Mouse (Mus musculus) liver, embryonic 11.5 days (tissue): ENCODE measurements at regions not wholly inside any gene's neighbourhood (a gene's known extent, or its start where the extent isn't known, plus 50 kb on each side); places are given as distances from the start of the nearest gene placed in this dataset.

Experiments used
- ATAC-seq: fragments of 200-750 bp; cut with Nextera tagmentation; replicated peaks from 2 replicates; pipeline ENCODE4 v1.8.0; 2017; ENCODE audit warnings: moderate number of reproducible peaks, mild to moderate bottlenecking, moderate TSS enrichment, moderate library complexity; ENCODE audit not compliant: low FRiP score
- DNase-seq: peaks from one replicate; pipeline ENCODE4 v3.0.0-alpha.2; 2017; ENCODE audit warnings: low spot score
- H3K27ac ChIP-seq: fragments of 300-500 bp; sonication (generic); 2 replicates; pipeline ENCODE4 v1.5.1; 2014; ENCODE audit warnings: mild to moderate bottlenecking, low read depth, low read length, control low read depth
- H3K27me3 ChIP-seq: fragments of 300-500 bp; sonication (generic); replicated peaks from 2 replicates; pipeline ENCODE4 v1.6.1; 2014; ENCODE audit warnings: low read length, mixed read lengths; ENCODE audit not compliant: control insufficient read depth, insufficient read depth
- H3K36me3 ChIP-seq: fragments of 300-500 bp; sonication (generic); 2 replicates; pipeline ENCODE4 v1.6.1; 2014; ENCODE audit warnings: mild to moderate bottlenecking, low read length, moderate library complexity, mixed read lengths; ENCODE audit not compliant: control insufficient read depth, insufficient read depth
- H3K4me1 ChIP-seq: fragments of 300-500 bp; sonication (generic); replicated peaks from 2 replicates; pipeline ENCODE4 v1.6.1; 2014; ENCODE audit warnings: low read length, mixed read lengths; ENCODE audit not compliant: control insufficient read depth, insufficient read depth
- H3K4me2 ChIP-seq: fragments of 300-500 bp; sonication (generic); 2 replicates; pipeline ENCODE4 v1.6.1; 2014; ENCODE audit warnings: mild to moderate bottlenecking, control low read depth, moderate library complexity
- H3K4me3 ChIP-seq: fragments of 300-500 bp; sonication (generic); 2 replicates; pipeline ENCODE4 v1.5.1; 2014; ENCODE audit warnings: low read depth, low read length, control low read depth
- H3K9ac ChIP-seq: fragments of 300-500 bp; sonication (generic); 2 replicates; pipeline ENCODE4 v1.6.1; 2014; ENCODE audit warnings: low read depth, low read length, control low read depth
- H3K9me3 ChIP-seq: fragments of 300-500 bp; sonication (generic); 2 replicates; pipeline ENCODE4 v1.6.1; 2016; ENCODE audit warnings: low read length, inconsistent platforms, mixed read lengths; ENCODE audit not compliant: control insufficient read depth
- WGBS: fragments of 180-500 bp; shearing (Covaris S2); extraction: QIAGEN DNeasy Blood & Tissue Kit; methylation state at CpG from one replicate; pipeline ENCODE4 v1.1.7; 2014; 5-methylcytosine and 5-hydroxymethylcytosine counted together

DNA sequence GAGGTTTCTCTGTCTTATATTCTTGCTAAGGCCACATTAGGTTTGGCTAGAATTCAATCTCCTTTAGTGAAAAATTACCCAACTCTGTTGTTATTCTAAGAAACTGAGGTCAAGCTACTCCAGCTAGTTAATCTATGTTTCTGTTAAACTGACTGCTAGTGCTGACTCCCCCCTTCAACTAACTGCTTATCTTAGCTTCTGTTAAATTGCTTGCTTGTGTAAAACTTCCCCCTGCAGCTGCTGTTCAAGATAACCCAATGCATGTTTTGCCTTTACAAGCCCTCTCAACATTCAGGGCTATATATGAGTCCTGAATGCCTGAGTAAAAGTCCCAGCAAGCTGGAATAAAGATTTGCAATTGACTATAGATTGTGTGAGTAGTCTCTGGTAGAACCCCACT is 143.6 kb downstream of the Cd55b start:
- Histone ChIP-seq H3K27me3 (no peaks in the 10 kb centered on the region), H3K36me3 (no peaks in the 10 kb centered on the region), H3K9me3 (no peaks in the 10 kb centered on the region), H3K4me2 (no peak overlapping the region), H3K4me1 (peaks cover 21% of the 10 kb centered on the region), H3K9ac (no peak overlapping the region), H3K27ac (no peak overlapping the region), H3K4me3 (no peak overlapping the region)
- no peak for ATAC-seq
- no peak for DNase-seq

DNA sequence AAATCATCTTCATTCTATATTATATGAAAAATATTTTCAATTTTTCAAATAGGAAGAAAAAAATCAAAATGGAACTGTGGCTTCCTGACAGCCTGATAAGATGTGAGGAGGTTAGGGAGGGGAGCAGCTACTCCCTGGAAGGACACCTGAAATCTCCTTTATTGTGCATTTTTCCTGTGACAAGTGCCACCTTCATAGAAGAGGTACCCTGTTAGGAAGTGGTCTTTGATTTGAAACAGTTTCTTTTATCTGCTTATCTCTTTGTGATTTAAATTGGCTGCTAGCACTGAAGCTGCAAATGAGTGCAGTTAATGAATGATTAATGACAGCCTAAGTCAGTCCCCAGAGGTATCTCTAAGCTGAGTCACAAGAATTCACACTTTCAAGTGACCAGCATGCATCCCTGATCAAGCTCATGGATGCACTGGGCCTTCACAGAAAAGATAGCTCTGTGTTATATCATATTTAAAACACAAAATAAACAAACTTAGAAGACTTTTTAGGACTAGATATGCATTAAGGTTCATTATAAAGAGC is 144.7 kb downstream of the Cd55b start:
- no peak for DNase-seq
- no peak overlapping the region for H3K4me3 ChIP-seq
- H3K9me3 ChIP-seq: no peaks in the 10 kb centered on the region
- H3K4me2 ChIP-seq: no peak overlapping the region
- H3K4me1 ChIP-seq: peaks cover 21% of the 10 kb centered on the region
- no peak overlapping the region for H3K9ac ChIP-seq
- H3K27ac ChIP-seq: no peak overlapping the region
- H3K27me3 ChIP-seq: no peaks in the 10 kb centered on the region
- ATAC-seq: no peak
- no peaks in the 10 kb centered on the region for H3K36me3 ChIP-seq

DNA sequence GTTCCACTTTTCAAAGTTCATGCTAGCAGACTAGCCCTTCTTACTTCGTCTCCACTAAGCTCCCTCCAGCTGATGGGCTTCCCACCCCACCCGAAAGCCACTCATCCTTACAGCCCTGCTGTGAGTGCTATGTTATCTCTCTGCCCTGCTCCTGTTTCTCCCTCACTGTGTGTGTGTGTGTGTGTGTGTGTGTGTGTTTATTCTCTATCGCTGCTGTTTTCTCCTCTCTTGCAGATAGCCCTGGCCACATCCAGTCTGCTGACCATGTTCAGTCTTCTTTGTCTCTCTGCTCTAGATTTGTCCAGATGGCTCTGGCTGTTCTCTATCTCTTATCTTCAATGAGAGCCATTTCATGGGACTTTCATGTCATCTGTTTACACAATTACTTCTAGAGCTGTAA is 145.9 kb downstream of the Cd55b start:
- ATAC-seq: peak; percentile 85
- peak overlapping the region; percentile 43; the same call in 1 of the 2 replicates for H3K27ac ChIP-seq
- 16% methylated on average over 3 of the region's 3 CpGs for WGBS

DNA sequence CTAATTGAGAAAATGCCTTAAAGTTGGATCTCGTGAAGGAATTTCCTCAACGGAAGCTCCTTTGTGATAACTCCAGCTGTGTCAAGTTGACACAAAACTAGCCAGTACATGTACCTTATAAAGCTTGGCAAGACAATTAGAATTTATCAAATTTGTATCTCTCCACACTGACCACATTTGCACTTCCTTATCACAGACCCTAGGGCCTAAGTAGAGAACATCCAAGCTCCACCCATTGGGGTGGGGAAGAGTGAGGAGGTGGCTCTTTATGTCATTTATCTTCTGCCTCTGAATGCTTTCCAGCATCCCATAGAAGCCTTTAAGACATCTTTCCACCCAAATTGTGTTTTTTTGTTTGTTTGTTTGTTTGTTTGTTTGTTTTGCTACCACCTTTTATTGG is 146.8 kb downstream of the Cd55b start:
- Histone ChIP-seq H3K4me2 (no peak overlapping the region), H3K27me3 (no peaks in the 10 kb centered on the region), H3K9me3 (no peaks in the 10 kb centered on the region), H3K4me3 (no peak overlapping the region), H3K36me3 (no peaks in the 10 kb centered on the region), H3K27ac (no peak overlapping the region), H3K9ac (no peak overlapping the region), H3K4me1 (peaks cover 16% of the 10 kb centered on the region)
- WGBS: 58% methylated on average over 2 of the region's 2 CpGs
- DNase-seq: no peak
- peak; percentile 51; the same call in 1 of the 2 replicates for ATAC-seq

More for the DNA sequence above, 145.9 kb downstream of the Cd55b start:
- no peak overlapping the region for H3K4me3 ChIP-seq
- H3K9me3 ChIP-seq: no peaks in the 10 kb centered on the region
- no peak overlapping the region for H3K9ac ChIP-seq
- DNase-seq: no peak
- H3K4me2 ChIP-seq: no peak overlapping the region
- no peaks in the 10 kb centered on the region for H3K36me3 ChIP-seq
- no peaks in the 10 kb centered on the region for H3K27me3 ChIP-seq
- H3K4me1 ChIP-seq: peaks cover 16% of the 10 kb centered on the region

DNA sequence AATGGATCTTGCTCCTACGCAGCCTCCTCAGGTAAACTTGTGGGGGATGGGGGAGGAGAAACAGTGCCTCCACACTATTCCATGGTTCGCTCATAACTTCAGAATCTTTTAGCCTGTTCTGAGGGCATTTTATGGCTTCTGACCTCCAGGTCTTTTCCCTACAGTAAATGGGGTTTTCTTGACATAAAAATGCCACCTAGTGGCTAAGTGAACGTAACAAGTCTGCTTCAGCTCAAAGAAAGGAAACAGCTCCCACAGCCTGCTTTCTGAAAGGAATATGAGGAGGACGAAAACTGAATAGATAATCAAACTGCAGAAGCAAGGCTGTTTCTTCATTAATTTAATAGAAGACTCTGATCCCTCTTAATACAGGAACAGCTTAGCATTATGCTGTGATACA is 148.3 kb downstream of the Cd55b start:
- no peak for DNase-seq
- no peak overlapping the region for H3K27ac ChIP-seq

DNA sequence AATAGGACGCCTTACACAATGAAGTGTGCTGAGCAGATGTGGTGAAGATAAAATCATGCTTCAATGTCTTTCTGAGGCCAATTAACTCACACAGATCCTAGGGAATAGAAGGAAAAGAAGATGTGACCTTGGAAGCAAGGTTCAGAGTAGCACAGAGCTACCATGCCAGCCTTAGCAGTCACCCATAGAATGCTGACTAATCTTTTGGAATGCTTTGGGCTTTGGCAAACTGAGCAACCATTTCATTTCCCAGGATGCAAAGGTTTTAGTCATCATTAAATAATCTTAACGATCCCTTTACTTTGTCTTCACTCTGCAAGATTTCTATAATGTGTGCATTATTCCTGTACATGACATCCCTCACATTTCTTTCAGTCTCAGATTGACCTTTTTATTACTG is 152.4 kb downstream of the Cd55b start:
- Histone ChIP-seq H3K9ac (no peak overlapping the region), H3K9me3 (no peaks in the 10 kb centered on the region), H3K36me3 (no peaks in the 10 kb centered on the region), H3K27me3 (no peaks in the 10 kb centered on the region), H3K4me2 (no peak overlapping the region), H3K4me1 (no peaks in the 10 kb centered on the region), H3K4me3 (no peak overlapping the region), H3K27ac (no peak overlapping the region)
- DNase-seq (no peak), ATAC-seq (no peak)
- WGBS: 78% methylated on average over 2 of the region's 2 CpGs

More for the DNA sequence above, 148.3 kb downstream of the Cd55b start:
- WGBS: 48% methylated on average over 4 of the region's 4 CpGs
- Histone ChIP-seq H3K4me2 (no peak overlapping the region), H3K36me3 (no peaks in the 10 kb centered on the region), H3K27me3 (no peaks in the 10 kb centered on the region), H3K4me3 (no peak overlapping the region), H3K4me1 (peaks cover 16% of the 10 kb centered on the region), H3K9ac (no peak overlapping the region), H3K9me3 (no peaks in the 10 kb centered on the region)
- ATAC-seq: no peak
